Mouse (Mus musculus): ENCODE measurements at regions not wholly inside any gene's neighbourhood (a gene's known extent, or its start where the extent isn't known, plus 50 kb on each side); places are given as distances from the start of the nearest gene placed in this dataset.

DNA sequence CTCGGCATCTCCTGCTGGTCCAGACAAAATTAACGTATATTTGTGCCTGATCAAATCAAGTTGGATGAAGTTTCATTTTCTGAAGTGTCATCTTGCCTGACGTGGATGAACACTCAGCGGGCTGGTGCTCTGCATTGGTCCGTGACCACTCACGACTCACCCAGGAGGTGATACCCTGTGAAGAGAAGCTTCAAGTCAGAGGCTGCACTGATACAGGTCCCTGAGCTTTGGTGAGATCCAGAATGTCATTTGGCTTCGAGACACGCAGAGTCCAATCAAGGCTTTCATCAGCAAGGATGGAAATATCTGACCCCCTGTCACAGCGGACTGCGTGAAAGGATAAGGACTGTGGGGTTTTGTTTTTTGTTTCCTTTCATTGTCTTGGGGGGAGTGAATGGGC is 90.4 kb downstream of the Kcnrg start:
- Histone ChIP-seq H3K4me3 (no peak overlapping the region), H3K9ac (no peak overlapping the region), H3K36me3 (no peaks in the 10 kb centered on the region), H3K4me1 (peaks cover 33% of the 10 kb centered on the region), H3K27ac (no peak overlapping the region), H3K9me3 (no peaks in the 10 kb centered on the region), H3K27me3 (no peaks in the 10 kb centered on the region), H3K4me2 (replicated peaks) (no peak overlapping the region)
- WGBS, result 88% methylated on average over 10 of the region's 10 CpGs
- ATAC-seq (ENCODE audit: low FRiP score, low read depth), result no peak

DNA sequence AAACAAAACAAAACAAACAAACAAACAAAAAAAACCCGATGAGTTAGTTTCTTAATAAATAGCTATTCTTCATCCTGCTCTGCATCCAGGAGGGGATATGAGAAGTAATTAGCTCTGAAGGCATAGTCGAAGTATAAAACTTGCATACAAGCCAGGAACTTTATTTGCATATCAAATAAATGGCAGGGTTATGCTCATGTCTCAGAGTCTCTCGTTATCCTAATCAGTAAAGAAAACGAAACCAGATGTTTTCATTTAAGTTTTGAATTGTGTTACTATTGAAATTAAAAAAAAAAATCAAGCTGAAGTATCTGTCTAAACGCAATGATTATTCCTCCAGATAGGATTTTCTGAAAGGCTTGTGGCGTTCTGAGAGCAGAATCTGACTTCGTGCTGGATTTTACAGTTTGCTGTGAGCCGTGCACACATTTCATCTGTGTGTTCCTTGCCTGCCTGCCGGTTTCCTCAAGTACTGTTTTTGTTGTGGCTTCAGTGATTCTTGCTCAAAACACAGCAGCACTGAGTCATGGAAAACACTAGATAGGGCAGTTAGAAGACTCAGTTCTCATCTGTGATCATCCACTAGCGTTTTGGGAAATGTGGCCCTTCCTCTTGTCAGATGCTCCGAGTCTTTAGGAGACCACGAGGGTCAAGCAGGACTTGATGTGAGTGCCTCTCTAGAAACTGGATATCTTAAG is 91.2 kb downstream of the Kcnrg start:
- Histone ChIP-seq H3K4me3 (no peak overlapping the region), H3K9me3 (no peaks in the 10 kb centered on the region), H3K27ac (no peak overlapping the region), H3K36me3 (no peaks in the 10 kb centered on the region), H3K27me3 (no peaks in the 10 kb centered on the region), H3K4me2 (replicated peaks) (no peak overlapping the region), H3K4me1 (peaks cover 33% of the 10 kb centered on the region), H3K9ac (no peak overlapping the region)
- no peak for ATAC-seq (ENCODE audit: low FRiP score, low read depth)
- 30% methylated on average over 12 of the region's 12 CpGs for WGBS

DNA sequence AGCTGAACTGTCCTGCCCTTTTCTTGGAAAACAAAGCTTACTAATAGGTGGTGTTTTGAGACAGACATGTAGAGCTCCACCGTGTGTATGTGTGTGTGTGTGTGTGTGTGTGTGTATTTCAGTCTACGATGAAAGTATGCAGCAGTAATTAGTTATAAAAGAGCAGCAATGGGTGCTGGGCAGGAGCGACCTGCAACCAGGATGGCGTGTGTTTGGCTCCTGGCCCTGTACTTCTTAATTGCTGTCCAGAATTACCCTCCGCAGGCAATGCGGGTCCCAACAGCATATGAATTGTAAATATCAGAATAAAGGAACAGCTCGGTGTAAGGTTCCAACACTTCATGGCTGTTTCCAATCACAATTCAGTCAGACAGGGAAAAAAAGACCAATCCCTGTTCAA is 92.4 kb downstream of the Kcnrg start:
- 34% methylated on average over 7 of the region's 7 CpGs for WGBS
- no peaks in the 10 kb centered on the region for H3K27me3 ChIP-seq
- H3K27ac ChIP-seq, result no peak overlapping the region
- no peak for ATAC-seq (ENCODE audit: low FRiP score, low read depth)
- no peak overlapping the region for H3K4me3 ChIP-seq
- no peak overlapping the region for H3K9ac ChIP-seq
- no peaks in the 10 kb centered on the region for H3K36me3 ChIP-seq
- peaks cover 33% of the 10 kb centered on the region for H3K4me1 ChIP-seq
- H3K9me3 ChIP-seq, result no peaks in the 10 kb centered on the region
- no peak overlapping the region for H3K4me2 ChIP-seq (replicated peaks)

DNA sequence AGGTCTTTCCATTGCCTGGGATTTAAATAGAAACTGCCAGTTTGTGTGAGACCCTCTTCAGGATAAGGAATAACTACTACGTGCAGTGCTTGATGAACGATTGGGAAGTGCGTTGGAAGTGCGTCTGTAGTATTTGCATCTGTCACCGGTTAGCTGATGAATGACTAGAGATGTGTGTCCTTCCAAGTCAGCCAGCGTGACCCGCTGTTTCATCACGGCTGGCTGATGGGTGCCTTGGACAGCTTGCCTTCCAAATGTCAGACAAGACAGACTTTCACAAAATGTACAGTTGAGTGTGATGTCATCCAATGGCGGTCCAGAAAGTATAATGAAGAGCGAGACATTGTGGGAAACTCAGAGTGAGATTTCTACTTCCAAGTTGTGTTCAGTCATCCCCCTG is 93.9 kb downstream of the Kcnrg start:
- Histone ChIP-seq H3K9ac (no peak overlapping the region), H3K4me1 (peaks cover 33% of the 10 kb centered on the region), H3K27me3 (no peaks in the 10 kb centered on the region), H3K4me2 (replicated peaks) (no peak overlapping the region), H3K27ac (no peak overlapping the region), H3K4me3 (no peak overlapping the region), H3K9me3 (no peaks in the 10 kb centered on the region), H3K36me3 (no peaks in the 10 kb centered on the region)
- no peak for ATAC-seq (ENCODE audit: low FRiP score, low read depth)
- WGBS, result 84% methylated on average over 10 of the region's 10 CpGs

DNA sequence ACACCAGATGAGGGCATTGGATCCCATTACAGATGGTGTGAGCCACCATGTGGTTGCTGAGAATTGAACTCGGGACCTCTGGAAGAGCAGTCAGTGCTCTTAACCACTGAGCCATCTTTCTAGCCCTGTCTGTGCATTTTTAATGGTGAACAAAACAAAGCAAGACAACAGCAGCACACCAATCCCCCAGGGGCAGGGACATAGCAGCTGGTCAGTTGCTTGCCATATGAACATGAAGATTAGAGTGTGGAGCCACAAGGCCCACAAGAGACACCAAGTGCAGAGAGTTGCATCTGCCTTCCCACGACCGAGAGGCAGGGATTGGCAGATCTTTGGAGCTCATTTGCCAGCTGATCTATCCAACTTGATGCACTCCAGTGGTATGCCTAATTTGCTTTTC is 96.7 kb downstream of the Kcnrg start:
- 86% methylated on average over 3 of the region's 3 CpGs for WGBS
- Histone ChIP-seq H3K36me3 (no peaks in the 10 kb centered on the region), H3K27me3 (no peaks in the 10 kb centered on the region), H3K4me3 (no peak overlapping the region), H3K4me1 (peaks cover 26% of the 10 kb centered on the region), H3K27ac (no peak overlapping the region), H3K9me3 (no peaks in the 10 kb centered on the region), H3K9ac (no peak overlapping the region), H3K4me2 (replicated peaks) (no peak overlapping the region)
- no peak for ATAC-seq (ENCODE audit: low FRiP score, low read depth)

DNA sequence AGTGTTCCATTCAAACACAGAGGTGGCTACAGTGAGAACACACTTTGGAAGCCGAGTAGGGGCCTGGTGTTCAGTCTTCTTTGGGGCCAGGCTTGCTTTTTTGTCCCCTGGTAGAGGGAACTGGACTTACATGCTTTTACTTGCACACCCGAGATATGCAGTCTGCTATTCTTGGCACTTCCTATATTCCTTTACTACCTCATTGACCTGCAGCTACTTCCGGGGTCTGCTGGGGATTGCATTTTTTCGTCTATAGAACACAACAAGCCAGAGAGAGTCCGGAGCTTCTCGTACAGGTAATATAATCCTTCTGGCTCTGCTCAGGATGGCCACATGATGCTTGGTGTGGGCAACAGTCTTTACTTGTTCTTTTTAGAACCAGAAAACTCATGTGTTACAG is 99.7 kb downstream of the Kcnrg start:
- Histone ChIP-seq H3K4me2 (replicated peaks) (no peak overlapping the region), H3K9ac (no peak overlapping the region), H3K4me1 (peaks cover 33% of the 10 kb centered on the region), H3K36me3 (no peaks in the 10 kb centered on the region), H3K4me3 (no peak overlapping the region), H3K9me3 (no peaks in the 10 kb centered on the region), H3K27me3 (no peaks in the 10 kb centered on the region), H3K27ac (no peak overlapping the region)
- WGBS, result 58% methylated on average over 6 of the region's 6 CpGs
- ATAC-seq (ENCODE audit: low FRiP score, low read depth), result no peak

DNA sequence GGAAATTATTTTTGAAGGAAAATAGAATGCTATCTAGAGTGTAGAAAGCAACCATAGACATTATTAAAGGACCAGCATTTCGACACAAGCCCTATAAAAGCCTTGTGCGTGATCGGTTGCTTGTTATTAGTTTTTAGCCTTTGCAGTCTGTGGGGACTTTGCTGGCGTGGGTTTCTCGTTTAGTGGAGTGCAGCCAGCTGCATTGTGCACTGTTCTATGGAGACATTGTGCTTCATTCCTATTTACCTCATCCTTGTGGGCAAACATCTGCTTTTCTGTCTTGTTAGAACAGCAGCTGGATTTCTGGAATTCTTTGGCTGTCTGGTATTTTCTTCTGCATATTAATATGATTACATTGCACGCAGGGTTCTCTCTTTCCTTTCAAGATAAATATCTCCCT is 101.1 kb downstream of the Kcnrg start:
- H3K27ac ChIP-seq, result no peak overlapping the region
- H3K9me3 ChIP-seq, result no peaks in the 10 kb centered on the region
- no peak overlapping the region for H3K4me2 ChIP-seq (replicated peaks)
- WGBS, result 27% methylated on average over 6 of the region's 6 CpGs
- H3K4me1 ChIP-seq, result peaks cover 33% of the 10 kb centered on the region
- H3K9ac ChIP-seq, result no peak overlapping the region
- H3K27me3 ChIP-seq, result no peaks in the 10 kb centered on the region
- no peak overlapping the region for H3K4me3 ChIP-seq
- no peak for ATAC-seq (ENCODE audit: low FRiP score, low read depth)
- no peaks in the 10 kb centered on the region for H3K36me3 ChIP-seq

DNA sequence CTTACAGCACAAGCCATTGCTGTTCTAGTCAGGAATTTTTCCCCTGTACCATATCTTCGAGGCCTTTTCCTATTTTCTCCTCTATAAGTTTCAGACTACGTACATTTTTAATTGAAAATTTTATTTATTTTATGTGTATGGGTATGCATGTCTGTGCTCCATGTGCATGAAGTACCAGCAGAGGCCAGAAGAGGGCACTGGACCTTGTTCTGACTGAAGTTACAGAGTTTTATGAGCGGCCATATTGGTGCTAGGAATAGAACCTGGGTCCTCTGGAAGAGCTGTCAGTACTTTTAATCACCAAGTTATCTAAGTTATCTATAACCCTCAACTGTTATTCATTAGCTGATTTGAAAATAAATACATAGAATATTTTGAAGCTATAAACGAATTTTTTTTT is 108.5 kb downstream of the Kcnrg start:
- Histone ChIP-seq H3K27ac (no peak overlapping the region), H3K9ac (no peak overlapping the region), H3K4me2 (replicated peaks) (no peak overlapping the region), H3K9me3 (peaks cover 6% of the 10 kb centered on the region), H3K4me3 (no peak overlapping the region), H3K36me3 (no peaks in the 10 kb centered on the region), H3K27me3 (no peaks in the 10 kb centered on the region), H3K4me1 (peaks cover 13% of the 10 kb centered on the region)
- no peak for ATAC-seq (ENCODE audit: low FRiP score, low read depth)
- 97% methylated on average over 4 of the region's 4 CpGs for WGBS

DNA sequence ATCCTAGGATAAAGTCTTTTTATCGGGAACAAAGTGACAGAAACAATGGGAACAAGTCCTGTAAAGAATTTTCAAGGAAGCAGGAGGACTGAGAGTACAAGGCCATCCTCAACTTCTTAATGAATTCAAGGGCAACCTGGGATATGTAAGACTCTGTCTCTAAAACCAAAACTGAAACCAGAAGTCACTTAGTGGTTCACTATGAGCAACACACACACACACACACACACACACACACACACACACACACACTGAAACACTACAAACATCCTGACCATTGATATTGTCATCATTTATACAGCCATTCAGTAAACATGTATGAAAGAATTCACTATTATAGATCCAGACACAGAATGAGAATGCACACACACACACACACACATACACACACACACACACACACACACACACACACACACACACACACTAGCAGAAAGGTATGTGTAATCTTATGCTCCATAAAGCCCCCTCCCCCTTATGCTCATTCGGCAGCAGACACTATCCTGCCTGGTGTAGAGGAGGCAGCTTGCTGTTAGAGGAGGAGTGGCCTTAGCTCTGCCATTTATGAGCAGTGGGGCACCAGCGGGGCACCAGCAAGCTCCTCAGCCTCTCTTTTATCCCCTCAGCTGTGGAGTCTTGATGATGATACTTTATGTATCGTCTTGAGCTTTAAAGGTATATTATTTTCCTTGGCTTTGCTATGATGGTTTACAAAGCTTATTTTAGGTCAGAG is 111.3 kb downstream of the Kcnrg start:
- 44% methylated on average over 4 of the region's 4 CpGs for WGBS
- H3K27me3 ChIP-seq, result no peaks in the 10 kb centered on the region
- H3K4me1 ChIP-seq, result peaks cover 9% of the 10 kb centered on the region
- peaks cover 6% of the 10 kb centered on the region for H3K9me3 ChIP-seq
- H3K9ac ChIP-seq, result no peak overlapping the region
- no peak overlapping the region for H3K4me3 ChIP-seq
- no peak overlapping the region for H3K27ac ChIP-seq
- no peak for ATAC-seq (ENCODE audit: low FRiP score, low read depth)
- no peaks in the 10 kb centered on the region for H3K36me3 ChIP-seq
- no peak overlapping the region for H3K4me2 ChIP-seq (replicated peaks)

DNA sequence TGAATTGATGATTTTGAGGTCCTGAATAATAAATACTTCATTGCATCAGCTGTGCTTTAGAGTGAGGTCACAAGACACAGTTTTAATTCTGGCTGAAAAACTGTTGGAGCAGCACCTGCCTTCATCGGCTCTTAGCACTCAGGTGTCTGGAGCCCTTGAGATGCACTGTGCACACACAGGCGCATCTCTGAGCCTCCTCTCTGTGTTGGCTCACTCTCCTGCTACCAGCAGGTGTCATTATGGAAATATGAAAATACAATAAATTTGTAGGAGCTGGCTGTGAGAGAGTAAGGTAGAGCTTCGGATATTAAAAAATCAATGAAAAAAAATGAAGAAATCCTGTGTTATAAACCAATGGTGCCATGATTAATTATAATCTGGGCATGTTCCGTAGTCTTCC is 114.0 kb downstream of the Kcnrg start:
- H3K4me2 ChIP-seq (replicated peaks), result no peak overlapping the region
- H3K27ac ChIP-seq, result no peak overlapping the region
- no peaks in the 10 kb centered on the region for H3K36me3 ChIP-seq
- 89% methylated on average over 4 of the region's 4 CpGs for WGBS
- no peak for ATAC-seq (ENCODE audit: low FRiP score, low read depth)
- H3K9me3 ChIP-seq, result no peaks in the 10 kb centered on the region
- H3K27me3 ChIP-seq, result no peaks in the 10 kb centered on the region
- no peak overlapping the region for H3K4me3 ChIP-seq
- no peak overlapping the region for H3K9ac ChIP-seq
- peaks cover 9% of the 10 kb centered on the region for H3K4me1 ChIP-seq

DNA sequence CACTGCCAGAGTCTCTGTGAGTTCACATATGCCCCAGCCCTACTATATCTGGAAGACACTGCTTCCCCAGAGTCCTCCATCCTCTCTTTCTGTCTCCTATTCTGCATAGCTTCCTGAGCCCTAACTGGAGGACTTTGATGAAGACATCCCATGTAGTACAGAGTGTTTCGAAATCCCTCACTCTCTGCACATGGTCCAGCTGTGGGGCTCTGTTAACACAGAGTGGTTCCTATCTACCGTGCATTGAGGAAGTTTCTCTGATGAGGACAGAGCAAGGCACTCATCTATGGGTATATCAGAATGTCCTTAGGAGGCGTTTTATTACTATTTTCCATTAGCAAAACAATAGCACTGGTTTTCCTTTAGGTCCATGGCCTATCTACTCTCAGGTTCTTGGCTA is 117.7 kb downstream of the Kcnrg start:
- ATAC-seq (ENCODE audit: low FRiP score, low read depth), result no peak
- Histone ChIP-seq H3K4me3 (no peak overlapping the region), H3K27me3 (no peaks in the 10 kb centered on the region), H3K9ac (no peak overlapping the region), H3K4me1 (peaks cover 9% of the 10 kb centered on the region), H3K9me3 (no peaks in the 10 kb centered on the region), H3K36me3 (no peaks in the 10 kb centered on the region), H3K4me2 (replicated peaks) (no peak overlapping the region), H3K27ac (no peak overlapping the region)
- WGBS, result 83% methylated on average over 3 of the region's 3 CpGs

DNA sequence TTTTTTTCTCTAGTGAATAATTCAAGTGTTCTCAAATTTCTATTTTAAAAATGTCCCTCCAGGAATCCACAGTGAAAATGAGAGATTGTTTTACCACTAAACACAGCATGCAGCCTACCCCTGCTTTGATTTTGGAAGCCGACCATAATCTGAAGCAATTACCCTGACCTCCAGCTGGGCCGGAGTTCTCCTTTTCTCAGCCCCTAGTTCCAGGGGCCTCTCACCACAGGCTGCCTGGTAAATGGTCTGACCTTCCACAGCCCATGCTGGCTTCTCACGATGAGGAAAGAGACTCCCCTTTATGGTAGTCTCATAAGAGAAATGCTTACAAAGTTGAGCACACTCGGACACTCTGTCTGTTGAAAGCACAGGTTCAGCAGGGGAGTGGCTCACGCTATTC is 121.3 kb downstream of the Kcnrg start:
- no peak for ATAC-seq (ENCODE audit: low FRiP score, low read depth)
- H3K4me2 ChIP-seq (replicated peaks), result no peak overlapping the region

DNA sequence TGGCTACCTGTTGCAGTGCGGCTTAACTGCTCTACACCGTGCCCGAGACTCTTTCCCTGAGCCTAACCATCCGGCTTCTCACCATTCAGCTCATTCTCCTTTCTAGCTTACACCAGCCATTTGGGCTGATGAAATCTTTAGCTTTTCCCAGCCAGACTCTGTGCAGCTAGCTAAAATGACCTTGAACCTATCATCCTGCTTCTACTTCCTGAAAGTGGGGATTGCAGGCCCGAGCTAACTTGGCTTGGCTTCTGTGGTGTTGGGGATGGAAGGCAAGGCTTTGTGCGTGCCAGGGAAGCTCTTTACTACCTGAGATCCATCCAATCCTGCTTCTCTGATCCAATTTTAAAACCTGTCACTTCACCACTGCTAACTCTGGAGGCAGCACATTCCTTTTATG is 128.3 kb downstream of the Kcnrg start:
- H3K4me1 ChIP-seq, result peaks cover 23% of the 10 kb centered on the region
- no peaks in the 10 kb centered on the region for H3K27me3 ChIP-seq
- 60% methylated on average over 6 of the region's 6 CpGs for WGBS
- H3K27ac ChIP-seq, result no peak overlapping the region
- H3K4me2 ChIP-seq (replicated peaks), result no peak overlapping the region
- H3K36me3 ChIP-seq, result no peaks in the 10 kb centered on the region
- no peaks in the 10 kb centered on the region for H3K9me3 ChIP-seq
- ATAC-seq (ENCODE audit: low FRiP score, low read depth), result no peak
- H3K9ac ChIP-seq, result no peak overlapping the region
- H3K4me3 ChIP-seq, result no peak overlapping the region

More for the DNA sequence above, 121.3 kb downstream of the Kcnrg start:
- H3K9ac ChIP-seq, result no peak overlapping the region
- no peaks in the 10 kb centered on the region for H3K27me3 ChIP-seq
- peaks cover 9% of the 10 kb centered on the region for H3K4me1 ChIP-seq
- H3K9me3 ChIP-seq, result no peaks in the 10 kb centered on the region
- WGBS, result 13% methylated on average over 5 of the region's 5 CpGs
- no peak overlapping the region for H3K4me3 ChIP-seq
- no peak overlapping the region for H3K27ac ChIP-seq
- no peaks in the 10 kb centered on the region for H3K36me3 ChIP-seq
